In the genomic region with DNA sequence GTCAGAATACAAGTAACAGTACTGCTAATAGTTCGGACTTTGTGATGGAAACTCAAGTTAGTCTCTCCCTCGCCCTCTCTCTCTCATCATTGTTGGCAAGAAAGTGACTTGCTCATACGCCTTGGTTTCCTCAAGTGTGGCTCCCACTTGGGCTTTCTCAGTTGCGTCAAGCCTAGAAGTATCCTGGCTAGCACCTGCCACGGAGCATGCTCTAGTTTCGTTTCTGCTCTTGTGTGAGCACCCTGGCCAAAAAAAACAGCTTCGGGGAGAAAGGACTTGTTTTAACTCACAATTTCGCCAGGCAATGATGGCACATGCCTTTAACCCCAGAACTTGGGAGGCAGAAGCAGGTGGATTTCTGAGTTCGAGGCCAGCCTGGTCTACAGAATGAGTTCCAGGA, we compare ENCODE assay signal across 28 mouse cellular contexts. TPM values are rescaled to one million over a fixed set of nuclear protein-coding genes. Genes with fewer than 3 reads are reported as not detected.
DNase-seq lines count a peak whose midpoint lies in the region; ATAC-seq lines count a peak whose summit lies in the region.
"Had no signal": no experiment of that assay in that cellular context is flagged by ENCODE, and none has a peak within 500 bp of the region (broad histone marks: within the 10 kb centered on the region; RNA-seq: fewer than 3 reads in every experiment).

No protein-coding gene starts in this region.

- ATAC-seq in CD4-positive, CD25-positive, alpha-beta regulatory T cell, adult 4 months: peak; percentile 21
- peak; percentile 12 for ATAC-seq in activated CD4-positive, CD25-positive, alpha-beta regulatory T cell, adult 4 months
- ATAC-seq: forebrain, embryonic 14.5 days; forebrain, embryonic 16.5 days; Patski had no signal

- DNase-seq in A20 (ENCODE audit: low read depth, low spot score): peak; percentile 66
- peak; percentile 81 for DNase-seq in induced T-regulatory cell, adult 2 months (ENCODE audit: low read depth)
- DNase-seq in spleen, adult 18-20 months: no peak
- no peak for DNase-seq in kidney, adult 11 months
- no peak for DNase-seq in thymus, postnatal 36 days
- no peak for DNase-seq in heart, postnatal 10 days
- DNase-seq: adrenal gland, adult 2 months; adrenal gland, postnatal 10 days; adrenal gland, postnatal 25 days; cerebellum, adult 11-12 months; cerebellum, adult 2 months; cerebellum, adult 9-10 months; cerebellum, postnatal 10 days; cerebellum, postnatal 36 days had no signal

- intact Hi-C loops in heart, postnatal 10 days (cut with DNase I): no loop called here

RNA-seq across cellular contexts. Expression of a gene that starts 27.7 kb away (rescaled TPM):
- 10 to 100 TPM; 27.8 to 29.8 TPM for polyA plus RNA-seq in CD4-positive, CD25-positive, alpha-beta regulatory T cell, adult 4 months (2017; shearing (Covaris generic))
- 10 to 100 TPM; 33.0 to 42.8 TPM for polyA plus RNA-seq in activated CD4-positive, CD25-positive, alpha-beta regulatory T cell, adult 4 months (2017; shearing (Covaris generic))
- total RNA-seq in heart, postnatal 10 days (2021): under 1 TPM in 1 of 2 experiments, not detected in 1; 0.10 TPM
- total RNA-seq: adrenal gland, adult 2 months; adrenal gland, postnatal 25 days; adrenal gland, postnatal 4 days; common myeloid progenitor, adult 5-6 weeks; G1E had no signal
- polyA plus RNA-seq: adrenal gland, adult 2 months; brain, embryonic 14.5 days; C2C12; cerebellum, adult 2 months; embryonic facial prominence, embryonic 12.5 days; forebrain, embryonic 10.5 days; forebrain, embryonic 12.5 days; forebrain, embryonic 14.5 days; forebrain, embryonic 16.5 days; frontal cortex, adult 2 months; G1E; Patski had no signal

RNA-seq across cellular contexts. Expression of a gene that starts 38.5 kb away (rescaled TPM):
- not detected for polyA plus RNA-seq in CD4-positive, CD25-positive, alpha-beta regulatory T cell, adult 4 months (2017; shearing (Covaris generic))
- polyA plus RNA-seq in activated CD4-positive, CD25-positive, alpha-beta regulatory T cell, adult 4 months (2017; shearing (Covaris generic)): not detected
- not detected for total RNA-seq in heart, postnatal 10 days (2021)
- total RNA-seq: adrenal gland, postnatal 10 days; adrenal gland, postnatal 25 days; adrenal gland, postnatal 4 days; common myeloid progenitor, adult 5-6 weeks; G1E had no signal
- polyA plus RNA-seq: adrenal gland, adult 2 months; brain, embryonic 14.5 days; C2C12; cerebellum, adult 2 months; forebrain, embryonic 12.5 days; forebrain, embryonic 14.5 days; forebrain, embryonic 16.5 days; frontal cortex, adult 2 months; G1E; Patski had no signal

Comparison
In these comparisons a context has a peak if more than half of its experiments do, and no peak if none do; other contexts are left out.
1. DNase-seq: peak in A20 (single experiment) and induced T-regulatory cell, adult 2 months (single experiment); none in spleen, adult 18-20 months (0 of 2), kidney, adult 11 months (single experiment), thymus, postnatal 36 days (0 of 2) and heart, postnatal 10 days (0 of 2).